Mouse (Mus musculus) liver, embryonic 14.5 days (tissue): ENCODE measurements around the gene Echs1. TPM values are rescaled to one million over a fixed set of nuclear protein-coding genes. Genes with fewer than 3 reads are reported as not detected.

ENCODE experiments used
- ATAC-seq: fragments of 200-750 bp; cut with Nextera tagmentation; 2 replicates; pipeline ENCODE4 v1.8.0; 2017; ENCODE audit warnings: moderate number of reproducible peaks, mild to moderate bottlenecking, moderate library complexity; ENCODE audit not compliant: insufficient read depth
- DNase-seq, 3 experiments: peaks; one replicate each; pipeline ENCODE4 v3.0.0-alpha.2; 2012 to 2013; ENCODE audit warnings: low read depth in 3 of 3, low spot score in 3 of 3
- H3K27ac ChIP-seq: fragments of 300-500 bp; sonication (generic); 2 replicates; pipeline ENCODE4 v1.5.1; 2014; ENCODE audit warnings: moderate library complexity, mild to moderate bottlenecking, control low read depth, inconsistent platforms
- H3K27me3 ChIP-seq: fragments of 300-500 bp; sonication (generic); 2 replicates; pipeline ENCODE4 v1.6.1; 2014; ENCODE audit warnings: mild to moderate bottlenecking, low read length, moderate library complexity; ENCODE audit not compliant: control insufficient read depth, insufficient read depth
- H3K36me3 ChIP-seq: fragments of 300-500 bp; sonication (generic); replicated peaks from 2 replicates; pipeline ENCODE4 v1.6.1; 2014; ENCODE audit warnings: low read depth; ENCODE audit not compliant: control insufficient read depth, insufficient read depth
- H3K4me1 ChIP-seq, 2 experiments: fragments of 200-500 bp in 1 of 2; fragments of 300-500 bp in 1 of 2; sonication (generic) in 1 of 2; replicated peaks; 2 replicates each; pipeline ENCODE4 v1.6.1; 2012 to 2014; ENCODE audit warnings: antibody characterized with exemption in 1 of 2, inconsistent platforms in 1 of 2, low read length in 1 of 2; ENCODE audit not compliant: control insufficient read depth in 2 of 2, insufficient read depth in 2 of 2
- H3K4me2 ChIP-seq: fragments of 300-500 bp; sonication (generic); 2 replicates; pipeline ENCODE4 v1.6.1; 2014; ENCODE audit warnings: low read depth, mild to moderate bottlenecking, control low read depth, moderate library complexity
- H3K4me3 ChIP-seq, 2 experiments: fragments of 200-500 bp in 1 of 2; fragments of 300-500 bp in 1 of 2; sonication (generic) in 1 of 2; 2 replicates each; pipeline ENCODE4 v1.5.1; 2012 to 2014; ENCODE audit warnings: low read depth in 2 of 2, low read length in 2 of 2, mild to moderate bottlenecking in 2 of 2, control low read depth in 1 of 2, inconsistent platforms in 1 of 2, moderate library complexity in 1 of 2; ENCODE audit not compliant: insufficient read depth in 1 of 2
- H3K9ac ChIP-seq: fragments of 300-500 bp; sonication (generic); replicated peaks from 2 replicates; pipeline ENCODE4 v1.6.1; 2014; ENCODE audit warnings: mild to moderate bottlenecking, control low read depth, moderate library complexity
- H3K9me3 ChIP-seq: fragments of 300-500 bp; sonication (generic); 2 replicates; pipeline ENCODE4 v1.6.1; 2016; ENCODE audit warnings: low read length, mixed read lengths; ENCODE audit not compliant: control insufficient read depth
- CTCF ChIP-seq: IDR thresholded peaks from 2 replicates; pipeline ENCODE4 v1.5.1; 2016; ENCODE audit warnings: antibody characterized with exemption, low read depth, control low read depth
- EP300 ChIP-seq: IDR thresholded peaks from 2 replicates; pipeline ENCODE4 v1.6.1; 2016; ENCODE audit warnings: antibody characterized with exemption, low read depth
- WGBS: fragments of 180-500 bp; shearing (Covaris S2); extraction: QIAGEN DNeasy Blood & Tissue Kit; methylation state at CpG from one replicate; pipeline ENCODE4 v1.1.7; 2014; ENCODE audit not compliant: insufficient replicate concordance; 5-methylcytosine and 5-hydroxymethylcytosine counted together
- polyA plus RNA-seq, 2 experiments: library from polyadenylated mRNA; depleted of rRNA in 1 of 2; stranded (reverse) in 1 of 2; unstranded in 1 of 2; fragments of >200 nt; fragmentation: Nextera tagmentation in 1 of 2; extraction: Ambion mirVana in 1 of 2; gene quantifications; 2 replicates each; pipeline versions ENCODE4 v1.2.1 to v1.2.3; 2012 to 2014

Gene Echs1
- polyA plus RNA-seq, 2 experiments = 45.7 to 97.2 TPM

DNA sequence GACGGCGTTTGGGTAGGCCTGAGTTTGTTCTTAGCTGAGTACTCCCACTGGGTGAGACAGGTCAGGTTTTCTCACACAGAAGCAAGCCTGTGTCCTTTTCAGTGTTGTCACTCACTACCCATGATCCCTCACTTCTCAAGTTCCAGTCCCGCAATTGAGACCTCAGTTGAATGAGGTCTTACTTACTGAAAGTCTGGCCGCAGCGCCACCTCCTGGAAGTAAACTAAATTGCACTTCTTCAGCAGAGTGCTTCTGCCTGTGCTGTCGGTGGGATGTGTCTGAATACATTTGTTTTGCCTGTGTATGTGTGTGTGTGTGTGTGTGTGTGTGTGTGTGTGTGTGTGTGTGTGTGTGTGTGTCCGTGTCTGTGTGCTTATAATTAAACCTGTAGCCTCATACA lies 53.2 kb downstream of the Echs1 start:
- Histone ChIP-seq H3K4me3 (no peak overlapping the region), H3K27me3 (peaks cover 48% of the 10 kb centered on the region), H3K9me3 (no peaks in the 10 kb centered on the region), H3K27ac (no peak overlapping the region), H3K4me1 (no peaks in the 10 kb centered on the region), H3K4me2 (no peak overlapping the region), H3K9ac (no peak overlapping the region), H3K36me3 (no peaks in the 10 kb centered on the region)
- peak; percentile 32 to 46 (median 39) for DNase-seq
- WGBS = 20% methylated on average over 7 of the region's 7 CpGs
- ATAC-seq = no peak
- TF ChIP-seq CTCF = peak; percentile 85
- TF ChIP-seq EP300 = no peak

DNA sequence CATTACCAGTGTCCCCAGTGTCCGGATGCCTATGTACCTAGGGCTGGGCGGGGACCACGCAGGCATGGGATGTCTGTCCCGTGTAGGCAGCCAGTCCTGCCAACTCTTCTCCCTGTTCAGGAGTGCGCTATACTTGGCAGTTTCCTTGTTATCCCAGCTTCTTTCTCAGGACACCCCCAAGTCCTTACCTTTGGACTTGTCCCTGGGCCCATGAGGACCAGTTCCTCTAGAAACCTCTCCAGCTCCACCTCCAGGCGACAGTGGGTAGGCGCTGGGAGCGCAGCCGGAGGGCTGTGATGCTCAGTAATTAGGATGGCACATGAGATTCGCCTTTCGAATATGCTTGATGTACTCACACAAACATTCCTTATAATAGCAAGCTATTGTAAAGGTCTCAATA lies 54.0 kb downstream of the Echs1 start:
- H3K4me3 ChIP-seq = no peak overlapping the region
- H3K4me1 ChIP-seq = no peaks in the 10 kb centered on the region
- no peak overlapping the region for H3K27ac ChIP-seq
- DNase-seq (no peak), ATAC-seq (no peak)
- peak; percentile 33; the same call in 1 of the 2 replicates for TF ChIP-seq CTCF
- no peak for TF ChIP-seq EP300
- no peaks in the 10 kb centered on the region for H3K36me3 ChIP-seq
- H3K4me2 ChIP-seq = no peak overlapping the region
- WGBS = 14% methylated on average over 11 of the region's 11 CpGs
- no peak overlapping the region for H3K9ac ChIP-seq
- H3K9me3 ChIP-seq = no peaks in the 10 kb centered on the region
- peaks cover 56% of the 10 kb centered on the region for H3K27me3 ChIP-seq

DNA sequence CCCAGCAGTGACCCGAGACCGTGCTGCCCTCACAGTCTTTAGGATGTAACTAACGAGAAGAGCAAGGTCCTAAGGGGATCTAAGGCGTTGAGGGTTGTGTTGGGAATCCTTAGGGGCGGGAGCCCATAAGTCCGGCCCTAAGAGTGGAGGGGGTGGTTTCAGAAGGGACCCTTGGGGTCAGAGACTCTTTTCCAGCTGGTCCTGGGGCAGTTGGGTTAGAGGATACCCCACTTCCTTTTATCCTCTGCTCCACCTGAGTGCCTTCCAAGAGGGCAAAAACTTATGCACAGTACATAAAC lies 54.5 kb downstream of the Echs1 start:
- Histone ChIP-seq H3K9me3 (no peaks in the 10 kb centered on the region), H3K9ac (no peak overlapping the region), H3K36me3 (no peaks in the 10 kb centered on the region), H3K4me2 (no peak overlapping the region), H3K4me3 (no peak overlapping the region), H3K27ac (no peak overlapping the region), H3K4me1 (no peaks in the 10 kb centered on the region), H3K27me3 (peaks cover 61% of the 10 kb centered on the region)
- WGBS = 6% methylated on average over 6 of the region's 6 CpGs
- DNase-seq = no peak
- no peak for ATAC-seq
- TF ChIP-seq CTCF (no peak), EP300 (no peak)

DNA sequence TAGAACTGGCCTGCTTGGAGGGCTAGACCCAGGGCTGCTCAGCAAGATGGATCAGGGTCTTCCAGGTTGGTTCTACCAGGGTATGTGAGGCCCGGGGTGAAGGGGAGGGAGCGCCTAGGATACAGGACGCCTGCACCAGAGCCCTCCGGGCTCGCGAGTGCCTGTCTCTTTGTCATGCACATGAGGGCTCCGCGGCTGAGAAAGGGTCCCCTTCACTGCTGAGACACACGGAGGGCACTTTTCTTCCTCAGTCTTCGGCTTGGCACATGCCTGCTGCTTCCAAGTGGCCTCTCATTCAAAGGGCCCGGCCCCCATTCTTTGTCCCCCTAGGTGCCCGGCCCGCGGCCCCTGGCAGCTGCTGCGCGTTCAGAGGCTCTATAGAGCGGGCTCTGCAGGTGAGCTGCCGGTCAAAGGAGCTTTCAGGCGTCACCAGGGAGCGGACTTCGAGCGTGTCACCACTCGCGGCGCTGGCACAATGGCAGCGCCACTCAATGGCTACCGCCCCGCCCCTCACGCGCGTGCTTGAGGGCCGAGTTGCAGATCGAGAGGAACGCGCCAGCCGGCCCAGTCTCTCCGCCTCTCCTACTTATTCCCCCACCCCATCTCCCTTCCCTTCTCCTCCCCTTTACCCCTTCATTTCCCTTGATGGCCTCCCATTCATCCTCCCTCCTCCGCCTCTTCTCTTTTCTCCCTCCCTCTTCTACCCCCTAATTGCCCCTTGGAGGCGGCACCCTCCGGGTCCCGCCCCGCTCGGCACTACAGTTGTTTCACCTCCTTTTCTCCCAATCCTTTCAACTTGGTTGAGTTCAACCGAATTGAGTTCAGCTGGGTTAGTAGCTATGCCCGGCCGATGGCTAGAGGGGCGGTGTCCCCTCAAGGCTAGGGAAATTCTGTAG lies 55.1 kb downstream of the Echs1 start:
- H3K36me3 ChIP-seq = no peaks in the 10 kb centered on the region
- H3K4me3 ChIP-seq = no peak overlapping the region
- WGBS = 3% methylated on average over 47 of the region's 47 CpGs
- TF ChIP-seq CTCF = no peak
- TF ChIP-seq EP300 = no peak
- H3K9ac ChIP-seq = no peak overlapping the region
- no peaks in the 10 kb centered on the region for H3K4me1 ChIP-seq
- no peaks in the 10 kb centered on the region for H3K9me3 ChIP-seq
- DNase-seq (no peak), ATAC-seq (no peak)
- H3K27ac ChIP-seq = no peak overlapping the region
- H3K27me3 ChIP-seq = peaks cover 67% of the 10 kb centered on the region
- H3K4me2 ChIP-seq = no peak overlapping the region; the same call in 1 of the 2 replicates

DNA sequence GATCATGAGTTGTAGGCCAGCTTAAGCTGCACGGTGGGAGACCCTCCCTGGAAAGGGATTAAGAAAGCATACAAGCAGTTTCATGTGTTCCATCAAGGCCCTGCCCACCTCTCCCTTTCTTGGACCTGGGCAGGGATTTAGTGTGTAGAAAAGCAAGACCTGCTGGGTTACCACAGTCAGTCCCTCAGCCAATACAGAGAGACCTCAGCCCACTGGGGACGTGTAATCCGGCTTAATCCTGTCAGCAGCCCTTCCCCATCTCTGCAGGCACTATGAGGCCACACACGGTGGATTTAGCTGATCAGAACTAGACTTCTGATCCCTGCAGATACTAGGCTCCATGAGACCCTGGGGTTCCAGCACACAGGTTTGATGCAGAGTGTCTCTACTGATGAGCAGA lies 56.7 kb downstream of the Echs1 start:
- H3K9ac ChIP-seq = no peak overlapping the region
- H3K4me2 ChIP-seq = no peak overlapping the region
- 17% methylated on average over 4 of the region's 4 CpGs for WGBS
- peaks cover 69% of the 10 kb centered on the region for H3K27me3 ChIP-seq
- no peaks in the 10 kb centered on the region for H3K4me1 ChIP-seq
- H3K36me3 ChIP-seq = no peaks in the 10 kb centered on the region
- H3K9me3 ChIP-seq = no peaks in the 10 kb centered on the region
- DNase-seq (no peak), ATAC-seq (no peak)
- H3K27ac ChIP-seq = no peak overlapping the region
- no peak overlapping the region for H3K4me3 ChIP-seq
- TF ChIP-seq CTCF = no peak
- no peak for TF ChIP-seq EP300
